Mouse (Mus musculus): ENCODE measurements around the gene Gm4340. TPM values are rescaled to one million over a fixed set of nuclear protein-coding genes. Genes with fewer than 3 reads are reported as not detected.
"Not testable (repeated sequence)": the region's sequence is repeated elsewhere in the genome, so short reads cannot be mapped to it uniquely, and the experiment has no call there.

Gm4340 gene
- not detected in 2 replicates for polyA plus RNA-seq (2012; rRNA removed)

- WGBS = no CpG with 5 or more reads among the region's 3 CpGs
- DNase-seq (ENCODE audit: low read depth, low spot score) = not testable (repeated sequence)
These were observed at the start of gene Gm4340 for GRCm38 (mm10) chr10:104193742-104194141. Gene Gm4340 (plus strand): TSS chr10:104194042.

DNA sequence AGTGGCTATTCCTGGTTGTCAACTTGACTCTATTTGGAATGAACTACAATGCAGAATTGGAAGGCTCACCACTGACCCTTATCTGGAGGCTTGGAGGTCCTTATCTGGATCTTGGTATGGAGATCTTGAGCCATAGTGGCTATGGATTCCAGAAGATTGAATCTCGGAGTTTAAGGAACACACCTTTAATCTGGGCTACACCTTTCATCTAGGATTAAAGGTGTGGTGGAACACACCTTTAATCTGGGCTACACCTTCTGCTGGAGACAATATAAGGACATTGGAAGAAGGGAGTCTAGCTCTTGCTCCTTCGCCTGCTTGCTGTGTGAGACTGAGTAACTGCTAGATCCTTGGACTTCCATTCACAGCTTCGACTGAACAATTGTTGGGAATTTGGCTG lies 42.6 kb upstream of the Gm4340 start, which contains the start of gene Gm6763:
TSS of gene Gm6763 (plus strand) at position 301 of the 400 bp plus-strand sequence.
- no CpG with 5 or more reads among the region's 3 CpGs for WGBS
- DNase-seq (ENCODE audit: low read depth, low spot score) = not testable (repeated sequence)

- no CpG with 5 or more reads among the region's 3 CpGs for WGBS
- DNase-seq (ENCODE audit: low read depth, low spot score) = not testable (repeated sequence)
These were observed 34.1 kb upstream of the Gm4340 start, which contains the start of gene Gm8764 for GRCm38 (mm10) chr10:104159706-104160105. Gene Gm8764 (plus strand): TSS chr10:104160006.

DNA sequence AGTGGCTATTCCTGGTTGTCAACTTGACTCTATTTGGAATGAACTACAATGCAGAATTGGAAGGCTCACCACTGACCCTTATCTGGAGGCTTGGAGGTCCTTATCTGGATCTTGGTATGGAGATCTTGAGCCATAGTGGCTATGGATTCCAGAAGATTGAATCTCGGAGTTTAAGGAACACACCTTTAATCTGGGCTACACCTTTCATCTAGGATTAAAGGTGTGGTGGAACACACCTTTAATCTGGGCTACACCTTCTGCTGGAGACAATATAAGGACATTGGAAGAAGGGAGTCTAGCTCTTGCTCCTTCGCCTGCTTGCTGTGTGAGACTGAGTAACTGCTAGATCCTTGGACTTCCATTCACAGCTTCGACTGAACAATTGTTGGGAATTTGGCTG lies 25.6 kb upstream of the Gm4340 start, which contains the start of gene Gm21304:
TSS of gene Gm21304 (plus strand) at position 301 of the 400 bp plus-strand sequence.
- DNase-seq (ENCODE audit: low read depth, low spot score) = not testable (repeated sequence)
- no CpG with 5 or more reads among the region's 3 CpGs for WGBS

GRCm38 (mm10) chr10:104176724-104177123 lies 17.1 kb upstream of the Gm4340 start, which contains the start of gene Gm21312:
Gene Gm21312 (plus strand): TSS chr10:104177024.
- DNase-seq (ENCODE audit: low read depth, low spot score) = not testable (repeated sequence)
- no CpG with 5 or more reads among the region's 3 CpGs for WGBS

DNA sequence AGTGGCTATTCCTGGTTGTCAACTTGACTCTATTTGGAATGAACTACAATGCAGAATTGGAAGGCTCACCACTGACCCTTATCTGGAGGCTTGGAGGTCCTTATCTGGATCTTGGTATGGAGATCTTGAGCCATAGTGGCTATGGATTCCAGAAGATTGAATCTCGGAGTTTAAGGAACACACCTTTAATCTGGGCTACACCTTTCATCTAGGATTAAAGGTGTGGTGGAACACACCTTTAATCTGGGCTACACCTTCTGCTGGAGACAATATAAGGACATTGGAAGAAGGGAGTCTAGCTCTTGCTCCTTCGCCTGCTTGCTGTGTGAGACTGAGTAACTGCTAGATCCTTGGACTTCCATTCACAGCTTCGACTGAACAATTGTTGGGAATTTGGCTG lies 8.6 kb upstream of the Gm4340 start, which contains the start of gene Gm20765:
TSS of gene Gm20765 (plus strand) at position 301 of the 400 bp plus-strand sequence.
- WGBS = no CpG with 5 or more reads among the region's 3 CpGs
- DNase-seq (ENCODE audit: low read depth, low spot score) = not testable (repeated sequence)

DNA sequence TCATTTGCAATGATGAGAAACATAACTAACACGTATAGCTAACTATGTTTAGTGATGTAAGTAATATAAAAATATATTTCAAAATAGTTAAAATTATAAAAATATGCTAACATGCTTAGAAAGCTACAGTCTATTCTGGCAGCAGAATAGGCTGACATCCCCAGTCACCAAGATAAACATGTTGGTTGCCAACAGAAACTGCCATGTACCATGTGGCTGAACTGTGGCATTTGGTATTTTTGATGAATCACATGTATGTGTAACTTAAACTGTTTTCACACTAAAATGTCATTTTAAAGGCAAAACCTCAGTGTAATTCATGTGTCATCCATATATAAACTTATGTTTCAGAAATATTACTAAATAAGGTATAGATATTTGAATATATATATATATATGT lies 15.8 kb downstream of the Gm4340 start:
- 73% methylated on average over 1 of the region's 1 CpGs for WGBS
- DNase-seq (ENCODE audit: low read depth, low spot score) = no peak

DNA sequence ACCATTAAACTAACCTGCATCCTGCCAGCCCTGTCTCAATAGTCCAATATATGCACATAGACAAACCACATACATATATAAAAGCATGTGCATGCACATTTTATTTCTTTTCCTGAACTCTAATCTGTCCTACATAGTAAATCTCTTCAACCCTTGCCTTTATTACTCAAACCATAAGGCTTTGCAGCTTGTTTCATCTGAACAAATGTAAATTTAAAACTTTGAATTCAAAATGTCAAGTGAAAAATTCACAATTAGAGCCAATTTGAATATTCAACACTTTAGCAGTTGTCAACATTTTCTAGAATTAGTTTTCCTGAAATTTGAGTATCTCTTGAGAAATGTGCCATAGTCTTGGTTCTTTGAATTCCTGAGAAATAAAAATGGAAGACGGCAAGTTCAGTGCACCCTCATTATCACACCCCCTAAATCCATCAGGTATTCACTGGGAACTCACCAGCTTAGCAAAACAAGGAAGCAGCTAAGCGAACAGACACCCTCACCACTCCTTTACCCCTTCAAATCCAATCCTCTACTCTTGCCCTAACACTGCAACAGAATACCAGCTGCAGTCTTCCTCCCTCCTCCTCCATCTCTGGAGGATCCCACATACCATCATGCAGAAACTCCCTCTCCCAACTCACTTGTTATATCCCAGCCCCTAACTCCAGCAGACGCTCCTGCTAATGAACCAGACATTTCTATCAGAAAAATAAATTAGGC lies 16.6 kb downstream of the Gm4340 start:
- DNase-seq (ENCODE audit: low read depth, low spot score) = no peak
- WGBS = 82% methylated on average over 3 of the region's 3 CpGs

- no peak for DNase-seq (ENCODE audit: low read depth, low spot score)
These were observed 20.7 kb downstream of the Gm4340 start for GRCm38 (mm10) chr10:104214527-104214926.

GRCm38 (mm10) chr10:104220303-104221021 lies 26.6 kb downstream of the Gm4340 start:
- WGBS = 82% methylated on average over 6 of the region's 6 CpGs
- DNase-seq (ENCODE audit: low read depth, low spot score) = no peak

More at GRCm38 (mm10) chr10:104214527-104214926, 20.7 kb downstream of the Gm4340 start:
- 91% methylated on average over 5 of the region's 5 CpGs for whole genome bisulfite sequencing

Other genes with a start within 250 kb of the Gm4340 start
- not detected in 2 replicates for gene Gm21293, start 51.1 kb upstream of the Gm4340 start, polyA plus RNA-seq (2012; rRNA removed)
- not detected in 2 replicates for gene Gm6763, start 42.5 kb upstream of the Gm4340 start, polyA plus RNA-seq (2012; rRNA removed)
- not detected in 2 replicates for gene Gm8764, start 34.0 kb upstream of the Gm4340 start, polyA plus RNA-seq (2012; rRNA removed)
- not detected in 2 replicates for gene Gm21304, start 25.5 kb upstream of the Gm4340 start, polyA plus RNA-seq (2012; rRNA removed)
- not detected in 2 replicates for gene Gm21312, start 17.0 kb upstream of the Gm4340 start, polyA plus RNA-seq (2012; rRNA removed)
- not detected in 2 replicates for gene Gm20765, start 8.5 kb upstream of the Gm4340 start, polyA plus RNA-seq (2012; rRNA removed)

All from large intestine, adult 2 months (tissue).